Mouse (Mus musculus) intestine, embryonic 14.5 days (tissue): ENCODE data around the gene Hspa5. TPM values are rescaled to one million over a fixed set of nuclear protein-coding genes. Genes with fewer than 3 reads are reported as not detected.

Experiments used
- polyA plus RNA-seq: library from polyadenylated mRNA; unstranded; fragments of >200 nt; fragmentation: Nextera tagmentation; extraction: Ambion mirVana; gene quantifications from 2 replicates; pipeline ENCODE4 v1.2.1, GENCODE M21; 2014

Hspa5 gene
- polyA plus RNA-seq, 1 experiment from 2014 or later = 861 TPM

Other genes starting within 250 kb of the Hspa5 start
- gene Gapvd1, start 16.7 kb upstream of the Hspa5 start, polyA plus RNA-seq = 80.1 and 82.7 TPM in 2 replicates
- 48.8 and 51.0 TPM in 2 replicates for gene Rabepk, start 27.9 kb downstream of the Hspa5 start, polyA plus RNA-seq
- 61.4 and 62.2 TPM in 2 replicates for gene Fbxw2, start 54.3 kb downstream of the Hspa5 start, polyA plus RNA-seq
- not detected in 2 replicates for gene Gm34653, start 61.0 kb downstream of the Hspa5 start, polyA plus RNA-seq
- gene Cutal, start 102.4 kb downstream of the Hspa5 start, polyA plus RNA-seq = 2.2 and 2.8 TPM in 2 replicates
- 111 and 113 TPM in 2 replicates for gene Psmd5, start 103.0 kb downstream of the Hspa5 start, polyA plus RNA-seq
- 7.8 and 8.3 TPM in 2 replicates for gene Phf19, start 142.1 kb downstream of the Hspa5 start, polyA plus RNA-seq
- 1.7 and 2.4 TPM in 2 replicates for gene Traf1, start 189.8 kb downstream of the Hspa5 start, polyA plus RNA-seq